Mouse (Mus musculus) CH12.LX (cell line): ENCODE results near the gene Caskin1.

Experiments
- BHLHE40 ChIP-seq: IDR thresholded peaks from 2 replicates; pipeline ENCODE4 v1.6.1; 2011; ENCODE audit warnings: mild to moderate bottlenecking, low read depth, low read length, improper control_type of control experiment
- CTCF ChIP-seq, 2 experiments: IDR thresholded peaks in 1 of 2; conservative IDR thresholded peaks in 1 of 2; 2 replicates each; pipeline ENCODE4 v1.5.1; 2011 to 2012; ENCODE audit warnings: low read depth in 2 of 2, low read length in 2 of 2, improper control_type of control experiment in 1 of 2, inconsistent platforms in 1 of 2, mild to moderate bottlenecking in 1 of 2, moderate library complexity in 1 of 2
- E2F4 ChIP-seq: IDR thresholded peaks from 2 replicates; pipeline ENCODE4 v1.6.1; 2011; ENCODE audit warnings: low read depth, low read length, improper control_type of control experiment; ENCODE audit not compliant: insufficient replicate concordance
- KAT2A ChIP-seq: IDR thresholded peaks from 2 replicates; pipeline ENCODE4 v1.6.1; 2012; ENCODE audit warnings: low read length, improper control_type of control experiment, inconsistent platforms; ENCODE audit not compliant: insufficient replicate concordance
- MAX ChIP-seq: IDR thresholded peaks from 2 replicates; pipeline ENCODE4 v1.6.1; 2011; ENCODE audit warnings: low read length, improper control_type of control experiment
- POLR2A ChIP-seq: IDR thresholded peaks from 2 replicates; pipeline ENCODE4 v1.6.1; 2011; ENCODE audit warnings: low read depth, mild to moderate bottlenecking, improper control_type of control experiment, low read length

DNA sequence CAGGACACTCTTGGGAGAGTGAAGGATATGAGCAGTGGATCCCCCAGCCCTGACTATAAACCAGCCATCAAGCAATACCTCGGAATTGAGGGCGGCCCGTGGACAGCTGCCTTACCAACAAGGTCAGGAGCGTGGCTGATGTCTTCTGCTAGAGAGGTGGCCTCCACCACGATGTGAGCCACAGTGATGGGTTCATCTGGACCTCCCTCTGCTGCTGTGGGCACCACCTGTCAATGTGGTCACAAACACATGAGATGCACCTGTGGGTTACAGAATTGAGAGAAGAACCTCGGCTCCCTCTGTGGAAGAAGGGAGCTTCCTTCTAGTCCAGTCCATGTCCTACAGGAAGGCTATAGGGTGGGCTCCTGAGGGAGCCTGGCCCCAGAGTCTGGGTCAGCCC, 38.9 kb upstream of the Caskin1 start:
- TF ChIP-seq POLR2A (no peak), KAT2A (no peak), CTCF (conservative IDR thresholded peaks at IDR 0.05 in 1 of 2, IDR thresholded peaks at IDR 0.05 in 1 of 2; ENCODE audit: low read depth in 2 of 2, low read length in 2 of 2) (no peak), BHLHE40 (no peak), MAX (no peak), E2F4 (no peak)
